Mouse (Mus musculus) MEL (cell line): ENCODE data around the gene Inpp1. TPM values are rescaled to one million over a fixed set of nuclear protein-coding genes. Genes with fewer than 3 reads are reported as not detected.

Experiments
- DNase-seq: peaks from one replicate; pipeline ENCODE4 v3.0.0; 2011; ENCODE audit warnings: low read depth, low spot score
- H3K27ac ChIP-seq: 2 replicates; pipeline ENCODE4 v1.5.1; 2012; ENCODE audit warnings: low read depth, mild to moderate bottlenecking, control low read depth, low read length, moderate library complexity; ENCODE audit not compliant: control insufficient read depth
- H3K27me3 ChIP-seq, 2 experiments: fragments of 150-350 bp in 1 of 2; sonication (generic) in 1 of 2; 2 replicates each; pipeline ENCODE4 v1.6.1; 2012; ENCODE audit warnings: low read length in 2 of 2, mild to moderate bottlenecking in 2 of 2, improper control_type of control experiment in 1 of 2, moderate library complexity in 1 of 2; ENCODE audit not compliant: insufficient read depth in 2 of 2, control insufficient read depth in 1 of 2
- H3K36me3 ChIP-seq, 2 experiments: 2 replicates each; pipeline ENCODE4 v1.6.1; 2012 to 2014; ENCODE audit warnings: low read length in 2 of 2, improper control_type of control experiment in 1 of 2, inconsistent platforms in 1 of 2, mild to moderate bottlenecking in 1 of 2; ENCODE audit not compliant: insufficient read depth in 2 of 2, control insufficient read depth in 1 of 2
- H3K4me1 ChIP-seq, 2 experiments: fragments of 150-350 bp in 1 of 2; sonication (generic) in 1 of 2; 2 replicates each; pipeline ENCODE4 v1.6.1; 2012; ENCODE audit warnings: low read length in 2 of 2, improper control_type of control experiment in 1 of 2, mild to moderate bottlenecking in 1 of 2; ENCODE audit not compliant: insufficient read depth in 2 of 2, control insufficient read depth in 1 of 2
- H3K4me3 ChIP-seq, 2 experiments: fragments of 150-350 bp in 1 of 2; sonication (generic) in 1 of 2; 2 replicates each; pipeline ENCODE4 v1.5.1; 2012; ENCODE audit warnings: low read depth in 2 of 2, low read length in 2 of 2, mild to moderate bottlenecking in 2 of 2, moderate library complexity in 2 of 2, control low read depth in 1 of 2, improper control_type of control experiment in 1 of 2; ENCODE audit not compliant: control insufficient read depth in 1 of 2, insufficient read depth in 1 of 2
- H3K79me2 ChIP-seq: 2 replicates; pipeline ENCODE4 v1.6.1; 2012; ENCODE audit warnings: mild to moderate bottlenecking, low read length, moderate library complexity; ENCODE audit not compliant: control insufficient read depth, poor library complexity, insufficient read depth
- H3K9ac ChIP-seq: 2 replicates; pipeline ENCODE4 v1.6.1; 2012; ENCODE audit warnings: low read depth, mild to moderate bottlenecking, control low read depth, low read length, moderate library complexity; ENCODE audit not compliant: control insufficient read depth, poor library complexity, severe bottlenecking
- H3K9me3 ChIP-seq: fragments of 150-350 bp; sonication (generic); replicated peaks from 2 replicates; pipeline ENCODE4 v1.6.1; 2012; ENCODE audit warnings: mild to moderate bottlenecking, low read length, improper control_type of control experiment, moderate library complexity; ENCODE audit not compliant: insufficient read depth
- BHLHE40 ChIP-seq: IDR thresholded peaks from 2 replicates; pipeline ENCODE4 v1.6.1; 2012; ENCODE audit warnings: low read depth, mild to moderate bottlenecking, inconsistent platforms, low read length, improper control_type of control experiment, borderline replicate concordance
- CTCF ChIP-seq, 3 experiments: IDR thresholded peaks in 2 of 3; conservative IDR thresholded peaks in 1 of 3; 2 replicates each; pipeline ENCODE4 v1.5.1; 2011 to 2012; ENCODE audit warnings: low read length in 3 of 3, low read depth in 2 of 3, mild to moderate bottlenecking in 2 of 3, improper control_type of control experiment in 1 of 3, inconsistent platforms in 1 of 3, mixed read lengths in 1 of 3, moderate library complexity in 1 of 3; ENCODE audit not compliant: control insufficient read depth in 1 of 3, insufficient read depth in 1 of 3, poor library complexity in 1 of 3, severe bottlenecking in 1 of 3
- E2F4 ChIP-seq: IDR thresholded peaks from 2 replicates; pipeline ENCODE4 v1.6.1; 2011; ENCODE audit warnings: low read depth, low read length, improper control_type of control experiment, borderline replicate concordance
- EP300 ChIP-seq, 2 experiments: IDR thresholded peaks; 2 replicates each; pipeline ENCODE4 v1.6.1; 2011; ENCODE audit warnings: improper control_type of control experiment in 2 of 2, low read length in 2 of 2, low read depth in 1 of 2, mild to moderate bottlenecking in 1 of 2
- GABPA ChIP-seq: IDR thresholded peaks from 2 replicates; pipeline ENCODE4 v1.6.1; 2012; ENCODE audit warnings: low read depth, mild to moderate bottlenecking, inconsistent platforms, low read length, improper control_type of control experiment, moderate library complexity
- GATA1 ChIP-seq: IDR thresholded peaks from 2 replicates; pipeline ENCODE4 v1.6.1; 2011; ENCODE audit warnings: low read depth, low read length, improper control_type of control experiment
- MYB ChIP-seq: IDR thresholded peaks from 2 replicates; pipeline ENCODE4 v1.6.1; 2011; ENCODE audit warnings: mild to moderate bottlenecking, low read depth, low read length, improper control_type of control experiment
- RAD21 ChIP-seq: IDR thresholded peaks from 2 replicates; pipeline ENCODE4 v1.6.1; 2011; ENCODE audit warnings: mild to moderate bottlenecking, low read depth, low read length, improper control_type of control experiment
- SMC3 ChIP-seq: IDR thresholded peaks from 2 replicates; pipeline ENCODE4 v1.6.1; 2011; ENCODE audit warnings: low read depth, low read length, improper control_type of control experiment
- TCF12 ChIP-seq: IDR thresholded peaks from 2 replicates; pipeline ENCODE4 v1.6.1; 2014; ENCODE audit warnings: low read depth, mild to moderate bottlenecking, inconsistent platforms, low read length, improper control_type of control experiment, moderate library complexity
- ZKSCAN1 ChIP-seq: IDR thresholded peaks from 2 replicates; pipeline ENCODE4 v1.6.1; 2012; ENCODE audit warnings: low read depth, mild to moderate bottlenecking, inconsistent platforms, low read length, improper control_type of control experiment, moderate library complexity
- polyA plus RNA-seq, 2 experiments: library from polyadenylated mRNA; stranded (reverse) in 1 of 2; unstranded in 1 of 2; fragments of >175 nt in 1 of 2; fragments of >200 nt in 1 of 2; gene quantifications; 2 replicates each; pipeline versions ENCODE4 v1.2.1 to v1.2.4; 2012; ENCODE audit warnings: low replicate concordance in 2 of 2, low read depth in 1 of 2; ENCODE audit not compliant: insufficient read length in 2 of 2, insufficient read depth in 1 of 2, missing spikeins in 1 of 2
- total RNA-seq: library from RNA; depleted of rRNA; stranded (reverse); fragments of 300-350 nt; gene quantifications from 2 replicates; pipeline ENCODE4 v1.2.3, GENCODE M21; 2012; rRNA removed

Inpp1 gene
- total RNA-seq (0.96 and 1.9 TPM in 2 replicates), polyA plus RNA-seq (1 to 10 TPM in 1 of 2 experiments, not detected in 1; 5.9 TPM)

DNA sequence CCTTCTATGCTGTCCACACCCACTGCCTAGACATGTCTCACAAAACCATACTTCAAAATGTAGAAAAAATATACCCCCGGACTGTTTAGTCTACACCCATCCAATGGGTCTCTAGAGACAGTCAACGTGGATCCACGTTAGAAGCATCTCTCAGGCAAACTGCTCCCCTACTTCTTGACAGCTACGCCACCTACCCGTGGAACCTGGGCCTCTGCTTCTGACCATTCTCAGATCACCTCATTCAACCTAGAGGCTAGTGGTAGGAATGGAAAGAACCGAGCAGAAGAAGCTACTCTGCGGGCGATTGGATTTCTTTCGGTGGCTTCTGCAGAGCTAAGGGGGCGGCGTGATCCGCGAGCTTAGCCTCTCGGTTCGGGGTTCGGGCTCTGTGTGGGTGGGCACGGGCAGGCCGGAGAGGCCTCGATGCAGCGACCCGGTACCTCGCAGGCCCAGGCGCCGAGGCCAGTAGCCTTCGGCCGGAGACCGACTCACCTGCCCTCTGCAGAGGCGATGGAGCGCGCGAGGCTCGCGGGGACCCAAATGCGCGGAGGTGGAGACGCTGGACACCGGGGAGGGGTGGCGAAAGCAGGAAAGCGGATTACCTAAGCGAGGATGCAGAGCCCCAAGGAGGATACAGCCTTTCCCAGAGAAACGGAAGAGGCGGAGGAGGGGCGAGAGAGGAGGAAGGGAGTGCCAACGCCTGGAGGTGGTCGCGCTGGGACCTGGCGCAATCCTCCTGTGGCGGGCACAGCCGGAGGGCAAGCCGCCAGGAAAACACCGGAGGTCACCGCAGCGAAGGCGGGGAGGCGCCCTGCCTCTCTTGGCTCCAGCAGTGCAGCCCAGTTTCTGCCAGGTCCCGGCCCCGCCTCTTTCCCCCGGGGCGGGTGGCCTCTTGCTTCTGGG lies at the start of gene Inpp1:
Gene Inpp1 (minus strand): TSS at position 779 of the 903 bp plus-strand sequence.
- peak; percentile 60 for DNase-seq

DNA sequence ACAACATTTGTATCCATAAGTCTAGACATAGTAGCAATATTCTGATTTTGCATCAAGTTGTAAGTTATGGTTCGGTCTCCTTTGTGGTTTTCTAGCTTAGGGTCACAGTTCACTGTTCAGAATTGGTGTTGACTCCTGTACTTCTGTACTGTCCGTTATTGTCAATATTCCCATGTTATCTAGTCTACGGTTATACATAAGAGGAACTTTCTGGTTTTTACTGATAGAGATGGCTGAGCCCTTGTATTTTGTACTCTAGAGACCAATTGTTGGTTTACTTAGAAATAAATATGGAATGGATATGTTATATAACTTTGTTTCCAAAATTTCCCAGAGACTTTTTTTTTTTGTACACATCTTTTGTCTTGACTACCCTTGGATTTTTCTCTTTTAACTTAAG lies 48.5 kb upstream of the Inpp1 start:
- Histone ChIP-seq H3K4me3 (no peak overlapping the region), H3K27ac (no peak overlapping the region; the same call in 1 of the 2 replicates), H3K4me1 (peaks cover 4 to 13% of the 10 kb centered on the region in 2 experiments; a peak in 3 of 4 replicates), H3K27me3 (no peaks in the 10 kb centered on the region), H3K9me3 (no peaks in the 10 kb centered on the region), H3K9ac (no peak overlapping the region), H3K79me2 (no peaks in the 10 kb centered on the region), H3K36me3 (peaks cover 9 to 12% of the 10 kb centered on the region in 2 experiments)
- peak; percentile 72 to 81 for TF ChIP-seq EP300 (IDR thresholded peaks at IDR 0.05; ENCODE audit: low read depth in 1 of 2, low read length in 2 of 2)
- no peak for TF ChIP-seq E2F4
- TF ChIP-seq BHLHE40 = no peak
- TF ChIP-seq GATA1 = peak; percentile 44; the same call in 1 of the 2 replicates
- TF ChIP-seq SMC3 = no peak
- TF ChIP-seq TCF12 = peak; percentile 52; the same call in 1 of the 2 replicates
- peak; percentile 64; the same call in 1 of the 2 replicates for TF ChIP-seq MYB
- TF ChIP-seq ZKSCAN1 = no peak
- TF ChIP-seq GABPA = no peak
- peak; percentile 26 for DNase-seq

More for the DNA sequence above, at the start of gene Inpp1:
- no peaks in the 10 kb centered on the region; a peak in 1 of 4 replicates for H3K27me3 ChIP-seq
- peak; percentile 43 for TF ChIP-seq SMC3
- peak; percentile 32 for TF ChIP-seq RAD21
- TF ChIP-seq GATA1 = no peak
- TF ChIP-seq CTCF (IDR thresholded peaks at IDR 0.05 in 2 of 3, conservative IDR thresholded peaks at IDR 0.05 in 1 of 3; ENCODE audit: control insufficient read depth in 1 of 3, insufficient read depth in 1 of 3, low read depth in 2 of 3, low read length in 3 of 3, poor library complexity in 1 of 3, severe bottlenecking in 1 of 3) = peak in 2 of 3 experiments; percentile 26 to 44; a peak in 3 of 6 replicates
- TF ChIP-seq, all 39 proteins: peak for 3
- H3K4me3 ChIP-seq = peak within 1 kb of the TSS; percentile 66
- no peak within 1 kb of the TSS for H3K27ac ChIP-seq
- H3K9me3 ChIP-seq = no peaks in the 10 kb centered on the region
- 0 out of 4 replicates have a peak, but pooled peaks cover 0 to 4% of the 10 kb centered on the region in 2 experiments for H3K4me1 ChIP-seq
- no peaks in the 10 kb centered on the region for H3K36me3 ChIP-seq
- H3K79me2 ChIP-seq = no peaks in the 10 kb centered on the region; the same call in 1 of the 2 replicates
- peak within 1 kb of the TSS; percentile 46 for H3K9ac ChIP-seq
